Mouse (Mus musculus) limb, embryonic 13.5 days (tissue): Measurements from ENCODE around the gene Gm4491. TPM values are rescaled to one million over a fixed set of nuclear protein-coding genes. Genes with fewer than 3 reads are reported as not detected.
"Not testable (repeated sequence)": the region's sequence is repeated elsewhere in the genome, so short reads cannot be mapped to it uniquely, and the experiment has no call there.

ENCODE experiments used
- ATAC-seq: fragments of 200-750 bp; cut with Nextera tagmentation; 2 replicates; pipeline ENCODE4 v1.8.0; 2017; ENCODE audit warnings: low read depth, moderate number of reproducible peaks, moderate TSS enrichment; ENCODE audit not compliant: low FRiP score
- H3K27ac ChIP-seq: fragments of 300-500 bp; sonication (generic); 2 replicates; pipeline ENCODE4 v1.5.1; 2015; ENCODE audit warnings: inconsistent platforms, mild to moderate bottlenecking, moderate library complexity
- H3K27me3 ChIP-seq: fragments of 300-500 bp; sonication (generic); 2 replicates; pipeline ENCODE4 v1.6.1; 2015; ENCODE audit warnings: mild to moderate bottlenecking, inconsistent platforms
- H3K36me3 ChIP-seq: fragments of 300-500 bp; sonication (generic); 2 replicates; pipeline ENCODE4 v1.6.1; 2015; ENCODE audit warnings: inconsistent platforms, mild to moderate bottlenecking, moderate library complexity
- H3K4me1 ChIP-seq: fragments of 300-500 bp; sonication (generic); 2 replicates; pipeline ENCODE4 v1.6.1; 2015; ENCODE audit warnings: inconsistent platforms
- H3K4me2 ChIP-seq: fragments of 300-500 bp; sonication (generic); replicated peaks from 2 replicates; pipeline ENCODE4 v1.6.1; 2015; ENCODE audit warnings: inconsistent platforms, mild to moderate bottlenecking, moderate library complexity
- H3K4me3 ChIP-seq: fragments of 300-500 bp; sonication (generic); 2 replicates; pipeline ENCODE4 v1.5.1; 2015; ENCODE audit warnings: moderate library complexity, mild to moderate bottlenecking, inconsistent platforms
- H3K9ac ChIP-seq: fragments of 300-500 bp; sonication (generic); 2 replicates; pipeline ENCODE4 v1.6.1; 2015; ENCODE audit warnings: mild to moderate bottlenecking, inconsistent platforms
- H3K9me3 ChIP-seq: fragments of 300-500 bp; sonication (generic); 2 replicates; pipeline ENCODE4 v1.6.1; 2016; ENCODE audit warnings: inconsistent platforms
- WGBS: fragments of 180-500 bp; shearing (Covaris S2); methylation state at CpG from one replicate; pipeline ENCODE4 v1.1.7; 2015; 5-methylcytosine and 5-hydroxymethylcytosine counted together
- polyA plus RNA-seq: library from polyadenylated mRNA; unstranded; fragments of >200 nt; fragmentation: Nextera tagmentation; extraction: Ambion mirVana; gene quantifications from 2 replicates; pipeline ENCODE4 v1.2.1, GENCODE M21; 2015

Gene Gm4491
- polyA plus RNA-seq, 1 experiment from 2014 or later, result not detected

- Histone ChIP-seq H3K9ac (no peak overlapping the region), H3K4me2 (no peak overlapping the region), H3K27me3 (no peaks in the 10 kb centered on the region), H3K27ac (no peak overlapping the region), H3K4me3 (no peak overlapping the region), H3K4me1 (peaks cover 7% of the 10 kb centered on the region), H3K9me3 (no peaks in the 10 kb centered on the region; the same call in 1 of the 2 replicates), H3K36me3 (no peaks in the 10 kb centered on the region)
- 77% methylated on average over 6 of the region's 6 CpGs for WGBS
- no peak for ATAC-seq
Measured at GRCm38 (mm10) chr14:57075537-57075936, 40.1 kb downstream of the Gm4491 start.

- not testable (repeated sequence) for H3K4me2 ChIP-seq, H3K4me3 ChIP-seq, H3K9ac ChIP-seq, H3K36me3 ChIP-seq, H3K27ac ChIP-seq, H3K9me3 ChIP-seq, H3K27me3 ChIP-seq
- peaks cover 11% of the 10 kb centered on the region for H3K4me1 ChIP-seq
- ATAC-seq, result peak; percentile 32; the same call in 1 of the 2 replicates
- WGBS, result 2% methylated on average over 2 of the region's 2 CpGs
Measured at GRCm38 (mm10) chr14:57069906-57070305, 45.8 kb downstream of the Gm4491 start.

GRCm38 (mm10) chr14:57066053-57066452, 49.6 kb downstream of the Gm4491 start:
- ATAC-seq, result no peak
- Histone ChIP-seq H3K9me3 (no peaks in the 10 kb centered on the region), H3K27ac (no peak overlapping the region), H3K36me3 (no peaks in the 10 kb centered on the region), H3K4me1 (peaks cover 9% of the 10 kb centered on the region), H3K9ac (no peak overlapping the region), H3K4me3 (no peak overlapping the region), H3K4me2 (no peak overlapping the region), H3K27me3 (no peaks in the 10 kb centered on the region)

Other genes with a start within 250 kb of the Gm4491 start
- gene Zmym2, start 229.2 kb downstream of the Gm4491 start, polyA plus RNA-seq, result 54.5 and 59.0 TPM in 2 replicates
- 5.7 and 6.4 TPM in 2 replicates for gene Gja3, start 57.8 kb downstream of the Gm4491 start, polyA plus RNA-seq
- 80.7 and 92.7 TPM in 2 replicates for gene Gjb2, start 11.2 kb downstream of the Gm4491 start, polyA plus RNA-seq
- 37.2 and 42.0 TPM in 2 replicates for gene Gjb6, start 17.7 kb upstream of the Gm4491 start, polyA plus RNA-seq